Mouse (Mus musculus): ENCODE data around the gene Uqcc2. TPM values are rescaled to one million over a fixed set of nuclear protein-coding genes. Genes with fewer than 3 reads are reported as not detected.

The Uqcc2 gene
- polyA plus RNA-seq, 1 experiment from 2014 or later = 349 TPM

GRCm38 (mm10) chr17:27151411-27151810, 17.7 kb upstream of the Uqcc2 start:
- no peaks in the 10 kb centered on the region for H3K27me3 ChIP-seq (ENCODE audit: control insufficient read depth, insufficient read depth, low read length)
- no peaks in the 10 kb centered on the region for H3K9me3 ChIP-seq (ENCODE audit: control insufficient read depth, low read length)
- H3K4me2 ChIP-seq (ENCODE audit: low read depth, low read length) = no peak overlapping the region
- H3K4me3 ChIP-seq (ENCODE audit: low read depth, low read length) = no peak overlapping the region
- ATAC-seq (ENCODE audit: low read depth) = no peak
- 73% methylated on average over 8 of the region's 8 CpGs for WGBS
- H3K4me1 ChIP-seq (ENCODE audit: control insufficient read depth, insufficient read depth, low read length) = peaks cover 21% of the 10 kb centered on the region
- no peaks in the 10 kb centered on the region for H3K36me3 ChIP-seq (ENCODE audit: control insufficient read depth, insufficient read depth, low read length)
- no peak overlapping the region for H3K27ac ChIP-seq (ENCODE audit: low read depth, low read length)
- no peak overlapping the region for H3K9ac ChIP-seq (replicated peaks; ENCODE audit: low read depth, low read length)

- ATAC-seq (ENCODE audit: low read depth) = no peak
- peaks cover 26% of the 10 kb centered on the region for H3K4me1 ChIP-seq (ENCODE audit: control insufficient read depth, insufficient read depth, low read length)
- WGBS = 64% methylated on average over 7 of the region's 7 CpGs
Observed at GRCm38 (mm10) chr17:27150871-27151270, 17.2 kb upstream of the Uqcc2 start.

GRCm38 (mm10) chr17:27146323-27146923, 12.7 kb upstream of the Uqcc2 start:
- peaks cover 25% of the 10 kb centered on the region for H3K4me1 ChIP-seq (ENCODE audit: control insufficient read depth, insufficient read depth, low read length)
- no peaks in the 10 kb centered on the region for H3K36me3 ChIP-seq (ENCODE audit: control insufficient read depth, insufficient read depth, low read length)
- no peaks in the 10 kb centered on the region for H3K9me3 ChIP-seq (ENCODE audit: control insufficient read depth, low read length)
- peak; percentile 51; the same call in 1 of the 2 replicates for ATAC-seq (ENCODE audit: low read depth)
- no peak overlapping the region for H3K9ac ChIP-seq (replicated peaks; ENCODE audit: low read depth, low read length)
- H3K4me3 ChIP-seq (ENCODE audit: low read depth, low read length) = no peak overlapping the region
- H3K27ac ChIP-seq (ENCODE audit: low read depth, low read length) = 0 out of 2 replicates have a peak overlapping the region, but pooled peaks have one; percentile 10
- peak overlapping the region; percentile 4; the same call in 1 of the 2 replicates for H3K4me2 ChIP-seq (ENCODE audit: low read depth, low read length)
- H3K27me3 ChIP-seq (ENCODE audit: control insufficient read depth, insufficient read depth, low read length) = no peaks in the 10 kb centered on the region
- 14% methylated on average over 8 of the region's 8 CpGs for WGBS

More at GRCm38 (mm10) chr17:27150871-27151270, 17.2 kb upstream of the Uqcc2 start:
- Histone ChIP-seq H3K4me2 (ENCODE audit: low read depth, low read length) (no peak overlapping the region), H3K4me3 (ENCODE audit: low read depth, low read length) (no peak overlapping the region), H3K27ac (ENCODE audit: low read depth, low read length) (no peak overlapping the region), H3K36me3 (ENCODE audit: control insufficient read depth, insufficient read depth, low read length) (no peaks in the 10 kb centered on the region), H3K9me3 (ENCODE audit: control insufficient read depth, low read length) (no peaks in the 10 kb centered on the region), H3K27me3 (ENCODE audit: control insufficient read depth, insufficient read depth, low read length) (no peaks in the 10 kb centered on the region), H3K9ac (replicated peaks; ENCODE audit: low read depth, low read length) (no peak overlapping the region)

- Histone ChIP-seq H3K27me3 (ENCODE audit: control insufficient read depth, insufficient read depth, low read length) (no peaks in the 10 kb centered on the region), H3K4me2 (ENCODE audit: low read depth, low read length) (no peak overlapping the region), H3K36me3 (ENCODE audit: control insufficient read depth, insufficient read depth, low read length) (no peaks in the 10 kb centered on the region), H3K27ac (ENCODE audit: low read depth, low read length) (no peak overlapping the region), H3K9ac (replicated peaks; ENCODE audit: low read depth, low read length) (no peak overlapping the region), H3K4me3 (ENCODE audit: low read depth, low read length) (no peak overlapping the region), H3K9me3 (ENCODE audit: control insufficient read depth, low read length) (no peaks in the 10 kb centered on the region), H3K4me1 (ENCODE audit: control insufficient read depth, insufficient read depth, low read length) (peaks cover 39% of the 10 kb centered on the region)
- no peak for ATAC-seq (ENCODE audit: low read depth)
- 76% methylated on average over 4 of the region's 4 CpGs for WGBS
Observed at GRCm38 (mm10) chr17:27144152-27144551, 10.4 kb upstream of the Uqcc2 start.

- Histone ChIP-seq H3K36me3 (ENCODE audit: control insufficient read depth, insufficient read depth, low read length) (no peaks in the 10 kb centered on the region), H3K27ac (ENCODE audit: low read depth, low read length) (no peak overlapping the region), H3K4me2 (ENCODE audit: low read depth, low read length) (no peak overlapping the region), H3K4me1 (ENCODE audit: control insufficient read depth, insufficient read depth, low read length) (peaks cover 37% of the 10 kb centered on the region), H3K9ac (replicated peaks; ENCODE audit: low read depth, low read length) (no peak overlapping the region), H3K9me3 (ENCODE audit: control insufficient read depth, low read length) (no peaks in the 10 kb centered on the region), H3K27me3 (ENCODE audit: control insufficient read depth, insufficient read depth, low read length) (no peaks in the 10 kb centered on the region), H3K4me3 (ENCODE audit: low read depth, low read length) (no peak overlapping the region)
- ATAC-seq (ENCODE audit: low read depth) = no peak
- 54% methylated on average over 10 of the region's 10 CpGs for WGBS
Observed at GRCm38 (mm10) chr17:27141971-27142450, 8.3 kb upstream of the Uqcc2 start.

- 36% methylated on average over 9 of the region's 9 CpGs for WGBS
- Histone ChIP-seq H3K9me3 (ENCODE audit: control insufficient read depth, low read length) (no peaks in the 10 kb centered on the region), H3K4me3 (ENCODE audit: low read depth, low read length) (no peak overlapping the region), H3K4me1 (ENCODE audit: control insufficient read depth, insufficient read depth, low read length) (peaks cover 27% of the 10 kb centered on the region), H3K27ac (ENCODE audit: low read depth, low read length) (no peak overlapping the region), H3K9ac (replicated peaks; ENCODE audit: low read depth, low read length) (no peak overlapping the region), H3K27me3 (ENCODE audit: control insufficient read depth, insufficient read depth, low read length) (no peaks in the 10 kb centered on the region), H3K4me2 (ENCODE audit: low read depth, low read length) (no peak overlapping the region), H3K36me3 (ENCODE audit: control insufficient read depth, insufficient read depth, low read length) (no peaks in the 10 kb centered on the region)
- ATAC-seq (ENCODE audit: low read depth) = no peak
Observed at GRCm38 (mm10) chr17:27140262-27140661, 6.5 kb upstream of the Uqcc2 start.

- Histone ChIP-seq H3K9me3 (ENCODE audit: control insufficient read depth, low read length) (no peaks in the 10 kb centered on the region), H3K27me3 (ENCODE audit: control insufficient read depth, insufficient read depth, low read length) (no peaks in the 10 kb centered on the region), H3K27ac (ENCODE audit: low read depth, low read length) (no peak overlapping the region; the same call in 1 of the 2 replicates), H3K4me3 (ENCODE audit: low read depth, low read length) (no peak overlapping the region), H3K9ac (replicated peaks; ENCODE audit: low read depth, low read length) (no peak overlapping the region), H3K4me1 (ENCODE audit: control insufficient read depth, insufficient read depth, low read length) (peaks cover 27% of the 10 kb centered on the region), H3K4me2 (ENCODE audit: low read depth, low read length) (no peak overlapping the region), H3K36me3 (ENCODE audit: control insufficient read depth, insufficient read depth, low read length) (no peaks in the 10 kb centered on the region)
- 24% methylated on average over 7 of the region's 7 CpGs for whole genome bisulfite sequencing
- ATAC-seq (ENCODE audit: low read depth) = no peak
Observed at GRCm38 (mm10) chr17:27139304-27139703, 5.6 kb upstream of the Uqcc2 start.

GRCm38 (mm10) chr17:27138396-27138795, 4.7 kb upstream of the Uqcc2 start:
- H3K27me3 ChIP-seq (ENCODE audit: control insufficient read depth, insufficient read depth, low read length) = no peaks in the 10 kb centered on the region
- WGBS = 37% methylated on average over 9 of the region's 9 CpGs
- H3K4me2 ChIP-seq (ENCODE audit: low read depth, low read length) = no peak overlapping the region
- ATAC-seq (ENCODE audit: low read depth) = no peak
- no peak overlapping the region for H3K9ac ChIP-seq (replicated peaks; ENCODE audit: low read depth, low read length)
- no peak overlapping the region for H3K27ac ChIP-seq (ENCODE audit: low read depth, low read length)
- no peak overlapping the region for H3K4me3 ChIP-seq (ENCODE audit: low read depth, low read length)
- no peaks in the 10 kb centered on the region for H3K9me3 ChIP-seq (ENCODE audit: control insufficient read depth, low read length)
- no peaks in the 10 kb centered on the region for H3K36me3 ChIP-seq (ENCODE audit: control insufficient read depth, insufficient read depth, low read length)
- peaks cover 27% of the 10 kb centered on the region for H3K4me1 ChIP-seq (ENCODE audit: control insufficient read depth, insufficient read depth, low read length)

GRCm38 (mm10) chr17:27134715-27135114, 999 bp upstream of the Uqcc2 start:
- Histone ChIP-seq H3K4me3 (ENCODE audit: low read depth, low read length) (no peak overlapping the region), H3K4me1 (ENCODE audit: control insufficient read depth, insufficient read depth, low read length) (peaks cover 32% of the 10 kb centered on the region), H3K9me3 (ENCODE audit: control insufficient read depth, low read length) (no peaks in the 10 kb centered on the region), H3K36me3 (ENCODE audit: control insufficient read depth, insufficient read depth, low read length) (no peaks in the 10 kb centered on the region), H3K27ac (ENCODE audit: low read depth, low read length) (no peak overlapping the region), H3K4me2 (ENCODE audit: low read depth, low read length) (0 out of 2 replicates have a peak overlapping the region, but pooled peaks have one; percentile 11), H3K9ac (replicated peaks; ENCODE audit: low read depth, low read length) (no peak overlapping the region), H3K27me3 (ENCODE audit: control insufficient read depth, insufficient read depth, low read length) (no peaks in the 10 kb centered on the region)
- no peak for ATAC-seq (ENCODE audit: low read depth)
- WGBS = 23% methylated on average over 3 of the region's 3 CpGs

Data from neural tube, embryonic 14.5 days (tissue).